Mouse (Mus musculus): ENCODE data around the gene Rai14.

DNA sequence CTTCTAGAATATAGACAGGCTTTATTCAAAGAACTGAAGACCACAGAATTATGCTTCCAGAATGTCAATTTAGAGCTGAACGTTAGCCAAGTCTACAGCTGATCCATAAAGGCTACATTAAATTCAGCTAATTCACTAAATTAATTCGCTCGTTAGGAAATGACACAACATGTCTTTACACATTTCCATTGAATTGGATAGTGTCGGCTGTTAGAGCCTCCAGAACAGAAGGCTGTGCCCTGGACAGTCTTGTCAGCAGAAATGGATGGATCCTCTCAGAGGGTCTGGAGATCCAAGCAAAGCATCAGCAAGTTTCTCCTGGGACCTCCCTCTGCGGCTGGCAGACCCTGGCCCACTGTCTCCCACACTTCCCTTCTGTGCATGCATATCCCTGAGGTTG, 58.3 kb downstream of the Rai14 start:
- TF ChIP-seq POLR2A (IDR thresholded peaks at IDR 0.05; ENCODE audit: borderline replicate concordance, insufficient read depth, low read length) (no peak), CTCF (IDR thresholded peaks at IDR 0.05; ENCODE audit: borderline replicate concordance, insufficient read depth, low read depth, low read length) (no peak)

Data from cerebellum, adult 2 months (tissue).